Mouse (Mus musculus) G1E (cell line): ENCODE measurements around the gene Aldob. TPM values are rescaled to one million over a fixed set of nuclear protein-coding genes. Genes with fewer than 3 reads are reported as not detected.

ENCODE experiments used
- ATAC-seq: 2 replicates; pipeline ENCODE4 v1.8.0; 2016; ENCODE audit warnings: mild to moderate bottlenecking; ENCODE audit not compliant: insufficient number of reproducible peaks, poor library complexity, low FRiP score, severe bottlenecking; ENCODE audit errors: extremely low read depth
- DNase-seq: peaks from one replicate; pipeline ENCODE4 v3.0.0; 2012; ENCODE audit warnings: low spot score
- H3K27me3 ChIP-seq: 2 replicates; pipeline ENCODE4 v1.6.1; 2012; ENCODE audit warnings: mild to moderate bottlenecking, low read length, inconsistent platforms; ENCODE audit not compliant: insufficient read depth
- H3K36me3 ChIP-seq: replicated peaks from 2 replicates; pipeline ENCODE3; 2012; ENCODE audit warnings: mild to moderate bottlenecking, inconsistent platforms
- H3K4me1 ChIP-seq: 2 replicates; pipeline ENCODE4 v1.6.1; 2012; ENCODE audit warnings: low read depth, low read length, inconsistent platforms, mixed read lengths; ENCODE audit not compliant: insufficient read depth
- H3K4me3 ChIP-seq: 2 replicates; pipeline ENCODE4 v1.5.1; 2012; ENCODE audit warnings: low read depth, mild to moderate bottlenecking, inconsistent platforms, low read length, moderate library complexity, mixed read lengths
- H3K9me3 ChIP-seq: replicated peaks from 2 replicates; pipeline ENCODE4 v1.6.1; 2012; ENCODE audit warnings: inconsistent platforms
- CTCF ChIP-seq: IDR thresholded peaks from 2 replicates; pipeline ENCODE4 v1.5.1; 2012; ENCODE audit warnings: low read depth, low read length, inconsistent platforms, mixed read lengths
- GATA1 ChIP-seq: IDR thresholded peaks from 2 replicates; pipeline ENCODE4 v1.6.1; 2012; ENCODE audit warnings: borderline replicate concordance, low read length, inconsistent platforms, mixed read lengths
- GATA2 ChIP-seq: IDR thresholded peaks from 2 replicates; pipeline ENCODE4 v1.6.1; 2012; ENCODE audit warnings: low read depth, low read length, inconsistent platforms, borderline replicate concordance
- POLR2AphosphoS5 ChIP-seq: IDR thresholded peaks from 2 replicates; pipeline ENCODE4 v1.6.1; 2012; ENCODE audit warnings: low read depth, low read length, inconsistent platforms; ENCODE audit not compliant: insufficient replicate concordance
- TAL1 ChIP-seq: conservative IDR thresholded peaks from 2 replicates; pipeline ENCODE4 v1.6.1; 2012; ENCODE audit warnings: low read depth, low read length, inconsistent platforms, mixed read lengths
- polyA plus RNA-seq: library from polyadenylated mRNA; stranded (reverse); fragments of >175 nt; gene quantifications from 2 replicates; pipeline ENCODE4 v1.2.3, GENCODE M21; 2012
- total RNA-seq, 2 experiments: library from RNA; stranded (forward) in 1 of 2; stranded (reverse) in 1 of 2; fragments of 200-1000 nt in 1 of 2; fragments of >200 nt in 1 of 2; fragmentation: Nextera tagmentation in 1 of 2; gene quantifications; 2 replicates each; pipeline ENCODE4 v1.2.3; 2014 to 2017

The Aldob gene
- total and polyA plus RNA-seq, 3 experiments = 0.44 TPM; not detected in 2

- peaks cover 18% of the 10 kb centered on the region for H3K27me3 ChIP-seq
- TF ChIP-seq GATA2 (no peak), TAL1 (no peak), GATA1 (no peak), CTCF (no peak), POLR2AphosphoS5 (no peak)
- no peak overlapping the region for H3K4me3 ChIP-seq
- ATAC-seq (no peak), DNase-seq (no peak)
- no peaks in the 10 kb centered on the region for H3K9me3 ChIP-seq
- no peaks in the 10 kb centered on the region for H3K36me3 ChIP-seq
- no peaks in the 10 kb centered on the region; the same call in 1 of the 2 replicates for H3K4me1 ChIP-seq
Measured at GRCm38 (mm10) chr4:49557375-49557774, 8.0 kb upstream of the Aldob start.

- DNase-seq (no peak), ATAC-seq (no peak)
- Histone ChIP-seq H3K4me1 (no peaks in the 10 kb centered on the region; the same call in 1 of the 2 replicates), H3K27me3 (peaks cover 12% of the 10 kb centered on the region), H3K4me3 (no peak overlapping the region), H3K9me3 (no peaks in the 10 kb centered on the region), H3K36me3 (no peaks in the 10 kb centered on the region)
- no peak for TF ChIP-seq CTCF
- TF ChIP-seq TAL1 = no peak
- no peak for TF ChIP-seq GATA2
- no peak for TF ChIP-seq POLR2AphosphoS5
- no peak for TF ChIP-seq GATA1
Measured at GRCm38 (mm10) chr4:49553380-49553779, 4.0 kb upstream of the Aldob start.

- ATAC-seq (no peak), DNase-seq (no peak)
- no peaks in the 10 kb centered on the region for H3K4me1 ChIP-seq
- H3K27me3 ChIP-seq = peaks cover 22% of the 10 kb centered on the region
- TF ChIP-seq POLR2AphosphoS5 = no peak
- TF ChIP-seq GATA2 = no peak
- TF ChIP-seq TAL1 = no peak
- TF ChIP-seq CTCF = no peak
- TF ChIP-seq GATA1 = no peak
- no peaks in the 10 kb centered on the region for H3K9me3 ChIP-seq
- H3K4me3 ChIP-seq = no peak overlapping the region
- no peaks in the 10 kb centered on the region for H3K36me3 ChIP-seq
Measured at GRCm38 (mm10) chr4:49547544-49548219, 1.7 kb downstream of the Aldob start.

GRCm38 (mm10) chr4:49546873-49547543, 2.3 kb downstream of the Aldob start:
- DNase-seq (no peak), ATAC-seq (no peak)
- Histone ChIP-seq H3K36me3 (no peaks in the 10 kb centered on the region), H3K9me3 (no peaks in the 10 kb centered on the region), H3K27me3 (peaks cover 22% of the 10 kb centered on the region), H3K4me1 (no peaks in the 10 kb centered on the region), H3K4me3 (no peak overlapping the region)
- TF ChIP-seq TAL1 (no peak), POLR2AphosphoS5 (no peak), GATA1 (no peak), GATA2 (no peak), CTCF (no peak)

GRCm38 (mm10) chr4:49546026-49546425, 3.3 kb downstream of the Aldob start:
- Histone ChIP-seq H3K36me3 (no peaks in the 10 kb centered on the region), H3K4me1 (no peaks in the 10 kb centered on the region), H3K4me3 (no peak overlapping the region), H3K27me3 (peaks cover 22% of the 10 kb centered on the region), H3K9me3 (no peaks in the 10 kb centered on the region)
- no peak for DNase-seq
- TF ChIP-seq CTCF (no peak), GATA2 (no peak)
- no peak for ATAC-seq

GRCm38 (mm10) chr4:49540966-49541365, 8.4 kb downstream of the Aldob start:
- H3K36me3 ChIP-seq = no peaks in the 10 kb centered on the region
- no peaks in the 10 kb centered on the region for H3K9me3 ChIP-seq
- H3K4me3 ChIP-seq = no peak overlapping the region
- TF ChIP-seq POLR2AphosphoS5 (no peak), CTCF (no peak), GATA2 (no peak), GATA1 (no peak), TAL1 (no peak)
- ATAC-seq (no peak), DNase-seq (no peak)
- peaks cover 18% of the 10 kb centered on the region for H3K27me3 ChIP-seq
- H3K4me1 ChIP-seq = no peaks in the 10 kb centered on the region
